Mouse (Mus musculus) CH12.LX (cell line): ENCODE results near the gene Cacng5. TPM values are rescaled to one million over a fixed set of nuclear protein-coding genes. Genes with fewer than 3 reads are reported as not detected.

ENCODE experiments used
- DNase-seq: peaks from one replicate; pipeline ENCODE4 v3.0.0-alpha.2; 2013; ENCODE audit errors: extremely low read depth
- H3K27ac ChIP-seq: 2 replicates; pipeline ENCODE4 v1.5.1; 2012; ENCODE audit warnings: low read depth, mild to moderate bottlenecking, control low read depth, moderate library complexity; ENCODE audit not compliant: insufficient read depth
- H3K27me3 ChIP-seq: replicated peaks from 2 replicates; pipeline ENCODE3; 2012; ENCODE audit warnings: inconsistent platforms
- H3K36me3 ChIP-seq, 2 experiments: replicated peaks in 1 of 2; 2 replicates each; pipeline versions ENCODE3 to v1.6.1; 2012; ENCODE audit warnings: inconsistent platforms in 1 of 2, low read length in 1 of 2, mild to moderate bottlenecking in 1 of 2, mixed read lengths in 1 of 2, moderate library complexity in 1 of 2; ENCODE audit not compliant: control insufficient read depth in 1 of 2, insufficient read depth in 1 of 2
- H3K4me1 ChIP-seq, 2 experiments: 2 replicates each; pipeline ENCODE4 v1.6.1; 2012; ENCODE audit warnings: inconsistent platforms in 1 of 2, moderate library complexity in 1 of 2; ENCODE audit not compliant: insufficient read depth in 2 of 2, control insufficient read depth in 1 of 2
- H3K4me2 ChIP-seq: 2 replicates; pipeline ENCODE4 v1.6.1; 2012; ENCODE audit warnings: low read depth, mild to moderate bottlenecking, control low read depth; ENCODE audit not compliant: poor library complexity, insufficient read depth, severe bottlenecking
- H3K4me3 ChIP-seq, 3 experiments: fragments of 150-350 bp in 1 of 3; sonication (generic) in 1 of 3; replicated peaks in 1 of 3; 2 replicates each; pipeline versions ENCODE3 to v1.5.1; 2011 to 2012; ENCODE audit warnings: low read depth in 2 of 3, low read length in 2 of 3, mild to moderate bottlenecking in 2 of 3, moderate library complexity in 2 of 3, control low read depth in 1 of 3, improper control_type of control experiment in 1 of 3, inconsistent platforms in 1 of 3, mixed read lengths in 1 of 3; ENCODE audit not compliant: poor library complexity in 1 of 3
- H3K79me2 ChIP-seq: replicated peaks from 2 replicates; pipeline ENCODE4 v1.6.1; 2012; ENCODE audit warnings: mild to moderate bottlenecking, moderate library complexity; ENCODE audit not compliant: control insufficient read depth, poor library complexity, insufficient read depth, severe bottlenecking; ENCODE audit errors: extremely low read depth
- H3K9ac ChIP-seq: 2 replicates; pipeline ENCODE4 v1.6.1; 2012; ENCODE audit warnings: low read depth, mild to moderate bottlenecking, control low read depth, moderate library complexity; ENCODE audit not compliant: insufficient read depth
- H3K9me3 ChIP-seq: replicated peaks from 2 replicates; pipeline ENCODE3; 2012; ENCODE audit warnings: low read length, inconsistent platforms, mixed read lengths
- BHLHE40 ChIP-seq: IDR thresholded peaks from 2 replicates; pipeline ENCODE4 v1.6.1; 2011; ENCODE audit warnings: mild to moderate bottlenecking, low read depth, low read length, improper control_type of control experiment
- CHD2 ChIP-seq: IDR thresholded peaks from 2 replicates; pipeline ENCODE4 v1.6.1; 2011; ENCODE audit warnings: low read length, improper control_type of control experiment
- CTCF ChIP-seq, 2 experiments: IDR thresholded peaks in 1 of 2; conservative IDR thresholded peaks in 1 of 2; 2 replicates each; pipeline ENCODE4 v1.5.1; 2011 to 2012; ENCODE audit warnings: low read depth in 2 of 2, low read length in 2 of 2, improper control_type of control experiment in 1 of 2, inconsistent platforms in 1 of 2, mild to moderate bottlenecking in 1 of 2, moderate library complexity in 1 of 2
- EP300 ChIP-seq: IDR thresholded peaks from 2 replicates; pipeline ENCODE4 v1.6.1; 2011; ENCODE audit warnings: low read length, improper control_type of control experiment
- ETS1 ChIP-seq: conservative IDR thresholded peaks from 2 replicates; pipeline ENCODE4 v1.6.1; 2012; ENCODE audit warnings: low read depth, mild to moderate bottlenecking, inconsistent platforms, low read length, improper control_type of control experiment, moderate library complexity
- HCFC1 ChIP-seq: IDR thresholded peaks from 2 replicates; pipeline ENCODE4 v1.6.1; 2012; ENCODE audit warnings: low read depth, mild to moderate bottlenecking, inconsistent platforms, low read length, improper control_type of control experiment
- KAT2A ChIP-seq: IDR thresholded peaks from 2 replicates; pipeline ENCODE4 v1.6.1; 2012; ENCODE audit warnings: low read length, improper control_type of control experiment, inconsistent platforms; ENCODE audit not compliant: insufficient replicate concordance
- MAX ChIP-seq: IDR thresholded peaks from 2 replicates; pipeline ENCODE4 v1.6.1; 2011; ENCODE audit warnings: low read length, improper control_type of control experiment
- MEF2A ChIP-seq: IDR thresholded peaks from 2 replicates; pipeline ENCODE4 v1.6.1; 2014; ENCODE audit warnings: low read depth, mild to moderate bottlenecking, inconsistent platforms, low read length, improper control_type of control experiment, borderline replicate concordance
- MYC ChIP-seq: IDR thresholded peaks from 2 replicates; pipeline ENCODE4 v1.6.1; 2011; ENCODE audit warnings: low read depth, mild to moderate bottlenecking, improper control_type of control experiment, low read length
- NELFE ChIP-seq: IDR thresholded peaks from 2 replicates; pipeline ENCODE4 v1.6.1; 2011; ENCODE audit warnings: low read depth, low read length, improper control_type of control experiment
- POLR2A ChIP-seq: IDR thresholded peaks from 2 replicates; pipeline ENCODE4 v1.6.1; 2011; ENCODE audit warnings: low read depth, mild to moderate bottlenecking, improper control_type of control experiment, low read length
- RAD21 ChIP-seq: IDR thresholded peaks from 2 replicates; pipeline ENCODE4 v1.6.1; 2011; ENCODE audit warnings: low read depth, mild to moderate bottlenecking, low read length, improper control_type of control experiment, moderate library complexity
- SIN3A ChIP-seq: IDR thresholded peaks from 2 replicates; pipeline ENCODE4 v1.6.1; 2012; ENCODE audit warnings: low read length, improper control_type of control experiment, inconsistent platforms
- TBP ChIP-seq: conservative IDR thresholded peaks from 2 replicates; pipeline ENCODE4 v1.6.1; 2011; ENCODE audit warnings: low read depth, low read length, improper control_type of control experiment
- TCF12 ChIP-seq: IDR thresholded peaks from 2 replicates; pipeline ENCODE4 v1.6.1; 2014; ENCODE audit warnings: low read depth, mild to moderate bottlenecking, inconsistent platforms, low read length, improper control_type of control experiment
- UBTF ChIP-seq: IDR thresholded peaks from 2 replicates; pipeline ENCODE4 v1.6.1; 2012; ENCODE audit warnings: low read depth, mild to moderate bottlenecking, inconsistent platforms, low read length, improper control_type of control experiment, moderate library complexity
- USF1 ChIP-seq: IDR thresholded peaks from 2 replicates; pipeline ENCODE4 v1.6.1; 2014; ENCODE audit warnings: low read depth, mild to moderate bottlenecking, inconsistent platforms, low read length, improper control_type of control experiment
- ZNF384 ChIP-seq: IDR thresholded peaks from 2 replicates; pipeline ENCODE4 v1.6.1; 2012; ENCODE audit warnings: low read depth, low read length, improper control_type of control experiment, inconsistent platforms
- dilution Hi-C: fragments of 300-500 bp; cut with MboI; formaldehyde crosslinking; loops from 2 replicates; pipeline ENCODE4 v1.14.3; 2020; ENCODE audit warnings: low sequenced_read_pairs; ENCODE audit not compliant: extremely low pct_unique_long_range_greater_than_20kb, extremely low pct_ligation_motif_present
- in situ Hi-C: fragments of 300-500 bp; cut with MboI; formaldehyde crosslinking; loops from 3 replicates; pipeline ENCODE4 v1.14.3; 2019; ENCODE audit warnings: low sequenced_read_pairs, low pct_ligation_motif_present, low pct_unique_long_range_greater_than_20kb, mixed read lengths
- polyA plus RNA-seq: library from polyadenylated mRNA; unstranded; fragments of >175 nt; gene quantifications from 2 replicates; pipeline ENCODE4 v1.2.1, GENCODE M21; 2012; ENCODE audit warnings: low read depth; ENCODE audit not compliant: insufficient read length
- total RNA-seq, 2 experiments: library from RNA; depleted of rRNA; stranded (reverse); fragments of 300-350 nt in 1 of 2; fragments of >200 nt in 1 of 2; gene quantifications; 2 replicates each; pipeline ENCODE4 v1.2.3; 2012 to 2014

Gene Cacng5
- total and polyA plus RNA-seq, 3 experiments: not detected

- Histone ChIP-seq H3K4me3 (no peak overlapping the region), H3K9me3 (peaks cover 12% of the 10 kb centered on the region), H3K79me2 (no peaks in the 10 kb centered on the region), H3K4me2 (no peak overlapping the region), H3K27ac (no peak overlapping the region), H3K9ac (no peak overlapping the region), H3K27me3 (no peaks in the 10 kb centered on the region), H3K36me3 (peaks cover 13 to 55% of the 10 kb centered on the region in 2 experiments), H3K4me1 (no peaks in the 10 kb centered on the region)
- dilution Hi-C loops: no loop called here
- no peak for TF ChIP-seq TCF12
- TF ChIP-seq SIN3A: no peak
- no peak for TF ChIP-seq KAT2A
- TF ChIP-seq MYC: no peak
- DNase-seq: no peak
- in situ Hi-C loops: no loop called here
Observed at GRCm38 (mm10) chr11:107936929-107937328, 22.1 kb upstream of the Cacng5 start.

DNA sequence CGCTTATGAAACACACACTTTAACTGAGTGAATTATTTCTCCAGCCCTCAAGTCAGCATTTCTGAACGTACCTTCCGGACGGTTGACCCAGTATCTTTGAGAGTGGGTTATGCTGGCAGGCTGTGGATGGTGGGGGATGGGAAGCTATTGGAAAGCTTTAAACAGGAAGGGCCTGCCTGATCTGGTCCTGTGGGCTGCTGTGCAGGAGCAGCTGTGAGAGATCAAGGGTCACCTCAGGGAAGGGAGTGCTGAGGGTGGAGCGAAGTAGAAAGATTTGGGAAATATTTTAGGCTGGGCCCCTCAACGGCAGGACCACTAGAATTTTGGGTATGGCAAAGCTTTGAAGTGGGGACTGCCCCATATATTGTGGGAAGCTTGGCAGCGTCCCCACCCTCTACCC lies 16.9 kb upstream of the Cacng5 start:
- TF ChIP-seq MAX (no peak), CHD2 (0 out of 2 replicates have a peak, but pooled peaks have one; percentile 8), HCFC1 (no peak), ZNF384 (no peak), RAD21 (no peak)
- dilution Hi-C loops: no loop called here
- H3K4me3 ChIP-seq: no peak overlapping the region
- DNase-seq: no peak
- no peaks in the 10 kb centered on the region for H3K79me2 ChIP-seq
- H3K36me3 ChIP-seq: peaks cover 0 to 8% of the 10 kb centered on the region in 2 experiments
- no peak overlapping the region for H3K27ac ChIP-seq
- in situ Hi-C loops: no loop called here
- no peaks in the 10 kb centered on the region for H3K9me3 ChIP-seq
- no peaks in the 10 kb centered on the region for H3K27me3 ChIP-seq
- H3K4me1 ChIP-seq: peaks cover 0 to 8% of the 10 kb centered on the region in 2 experiments; a peak in 1 of 4 replicates
- no peak overlapping the region for H3K4me2 ChIP-seq
- no peak overlapping the region for H3K9ac ChIP-seq

DNA sequence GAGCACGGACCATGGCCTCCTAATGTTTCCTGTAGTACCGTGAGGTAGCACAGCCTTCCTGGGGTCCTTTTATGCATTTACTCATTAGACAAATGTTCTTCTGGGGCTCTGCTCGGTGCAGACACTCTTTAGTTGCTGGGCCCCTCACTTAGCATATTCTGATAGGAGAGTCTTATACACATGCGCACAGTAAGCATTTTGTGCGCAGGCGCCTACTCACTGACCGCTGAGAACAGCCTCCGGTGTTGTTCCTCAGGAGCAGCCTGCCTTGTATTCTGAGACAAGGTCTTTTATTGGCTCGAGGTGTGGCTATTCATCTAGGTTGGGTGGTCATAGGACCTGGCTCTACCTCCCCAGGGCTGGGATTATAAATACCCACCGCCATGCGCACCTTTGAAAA lies 16.4 kb upstream of the Cacng5 start:
- no peak overlapping the region for H3K27ac ChIP-seq
- no peaks in the 10 kb centered on the region for H3K9me3 ChIP-seq
- DNase-seq: no peak
- H3K36me3 ChIP-seq: peaks cover 0 to 4% of the 10 kb centered on the region in 2 experiments
- no peak overlapping the region for H3K9ac ChIP-seq
- H3K27me3 ChIP-seq: no peaks in the 10 kb centered on the region
- H3K4me3 ChIP-seq: no peak overlapping the region
- TF ChIP-seq RAD21 (no peak), CTCF (conservative IDR thresholded peaks at IDR 0.05 in 1 of 2, IDR thresholded peaks at IDR 0.05 in 1 of 2; ENCODE audit: low read depth in 2 of 2, low read length in 2 of 2) (no peak), UBTF (no peak), EP300 (no peak), NELFE (no peak), SIN3A (no peak), HCFC1 (no peak), POLR2A (no peak), BHLHE40 (no peak), USF1 (no peak), ETS1 (no peak), KAT2A (no peak), TBP (no peak), MEF2A (no peak)
- dilution Hi-C loops (no loop called here), in situ Hi-C loops (no loop called here)
- no peak overlapping the region for H3K4me2 ChIP-seq
- no peaks in the 10 kb centered on the region for H3K79me2 ChIP-seq
- peaks cover 0 to 8% of the 10 kb centered on the region in 2 experiments; a peak in 1 of 4 replicates for H3K4me1 ChIP-seq
